37 mouse cellular contexts compared by ENCODE assay signal in the genomic region with DNA sequence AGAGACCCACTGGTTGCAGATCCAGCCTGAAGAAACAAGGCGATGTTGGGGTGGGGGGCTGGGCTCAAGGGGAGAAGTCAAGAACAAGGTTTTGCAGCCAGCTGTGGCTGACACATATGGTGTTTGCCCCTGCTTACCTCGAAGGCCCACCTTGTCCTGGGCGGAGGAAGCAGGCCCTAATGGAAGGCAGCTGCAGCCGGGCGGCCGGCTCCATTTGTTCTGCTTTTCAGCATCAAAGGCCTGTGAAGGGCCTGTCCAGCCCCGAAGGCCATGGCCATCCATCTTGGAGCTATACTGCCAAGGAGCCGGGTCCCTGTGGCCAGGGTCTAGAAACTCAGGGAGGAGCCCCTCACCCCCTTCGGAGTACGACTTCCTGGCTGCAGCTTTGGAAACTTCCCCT. TPM values are rescaled to one million over a fixed set of nuclear protein-coding genes. Genes with fewer than 3 reads are reported as not detected.
A peak's percentile ranks its signal among the peaks of the same experiment; 100 is the strongest.
DNase-seq lines count a peak whose midpoint lies in the region; ATAC-seq lines count a peak whose summit lies in the region.
"Had no signal": no experiment of that assay in that cellular context is flagged by ENCODE, and none has a peak within 500 bp of the region (broad histone marks: within the 10 kb centered on the region; RNA-seq: fewer than 3 reads in every experiment).

No protein-coding gene starts in this region.

- no peak for ATAC-seq in forebrain, embryonic 15.5 days (replicated peaks)
- no peak for ATAC-seq in embryonic facial prominence, embryonic 13.5 days (ENCODE audit: insufficient number of reproducible peaks, insufficient read depth, low FRiP score, low TSS enrichment, low read depth)
- ATAC-seq: forebrain, embryonic 16.5 days; inflammation-experienced regulatory T-cells, adult 6 months had no signal

- H3K27me3 ChIP-seq in forebrain, embryonic 10.5 days (ENCODE audit: poor library complexity, severe bottlenecking), result no peaks in the 10 kb centered on the region
- H3K27me3 ChIP-seq in forebrain, embryonic 15.5 days, result no peaks in the 10 kb centered on the region
- H3K27me3 ChIP-seq in embryonic facial prominence, embryonic 13.5 days, result no peaks in the 10 kb centered on the region
- H3K27me3 ChIP-seq: hindbrain, embryonic 15.5 days; limb, embryonic 13.5 days had no signal

- no peaks in the 10 kb centered on the region for H3K9me3 ChIP-seq in forebrain, embryonic 10.5 days
- H3K9me3 ChIP-seq in forebrain, embryonic 15.5 days, result no peaks in the 10 kb centered on the region
- no peaks in the 10 kb centered on the region for H3K9me3 ChIP-seq in embryonic facial prominence, embryonic 13.5 days
- H3K9me3 ChIP-seq: G1E; hindbrain, embryonic 15.5 days; limb, embryonic 13.5 days; lung, embryonic 15.5 days had no signal

- DNase-seq in forebrain, embryonic 10.5 days (ENCODE audit: extremely low spot score, low spot score), result peak; percentile 37
- DNase-seq in embryo, embryonic 11 days, result peak; percentile 78
- peak; percentile 66 for DNase-seq in mesoderm, embryonic 11.5 days (ENCODE audit: low read depth, low spot score)
- no peak for DNase-seq in gastrocnemius, postnatal 25 days
- no peak for DNase-seq in lung, postnatal 10 days
- DNase-seq in adrenal gland, adult (ENCODE audit: inconsistent age in 2 of 2, low spot score in 1 of 2), result no peak
- DNase-seq: adrenal gland, postnatal 10 days; cerebellum, postnatal 10 days; kidney, adult 11 months; kidney, postnatal 14 days; layer of hippocampus, adult 9-11 months; lung, postnatal 36 days; midbrain, embryonic 14.5 days; right cerebral cortex, adult 18-20 months; spleen, adult 18-20 months; thymus, postnatal 36 days had no signal

- no peaks in the 10 kb centered on the region for H3K36me3 ChIP-seq in forebrain, embryonic 10.5 days (replicated peaks)
- no peaks in the 10 kb centered on the region for H3K36me3 ChIP-seq in forebrain, embryonic 15.5 days
- H3K36me3 ChIP-seq in embryonic facial prominence, embryonic 13.5 days, result no peaks in the 10 kb centered on the region
- H3K36me3 ChIP-seq: G1E; hindbrain, embryonic 15.5 days; limb, embryonic 13.5 days; lung, embryonic 15.5 days had no signal

- no peak overlapping the region for H3K4me3 ChIP-seq in forebrain, embryonic 10.5 days
- H3K4me3 ChIP-seq in forebrain, embryonic 15.5 days, result no peak overlapping the region
- no peak overlapping the region for H3K4me3 ChIP-seq in embryonic facial prominence, embryonic 13.5 days
- H3K4me3 ChIP-seq: hindbrain, embryonic 15.5 days; limb, embryonic 13.5 days; lung, embryonic 15.5 days had no signal

- peaks cover 14% of the 10 kb centered on the region; the same call in 1 of the 2 replicates for H3K4me1 ChIP-seq in forebrain, embryonic 10.5 days
- H3K4me1 ChIP-seq in forebrain, embryonic 15.5 days, result no peaks in the 10 kb centered on the region
- peaks cover 19% of the 10 kb centered on the region for H3K4me1 ChIP-seq in embryonic facial prominence, embryonic 13.5 days
- H3K4me1 ChIP-seq: hindbrain, embryonic 15.5 days; lung, embryonic 15.5 days had no signal

- H3K4me2 ChIP-seq in forebrain, embryonic 15.5 days (replicated peaks), result no peak overlapping the region
- no peak overlapping the region for H3K4me2 ChIP-seq in embryonic facial prominence, embryonic 13.5 days
- H3K4me2 ChIP-seq: hindbrain, embryonic 15.5 days; limb, embryonic 13.5 days; liver, embryonic 11.5 days; lung, embryonic 15.5 days had no signal

- H3K9ac ChIP-seq in forebrain, embryonic 15.5 days (replicated peaks), result no peak overlapping the region
- H3K9ac ChIP-seq in embryonic facial prominence, embryonic 13.5 days, result 0 out of 2 replicates have a peak overlapping the region, but pooled peaks have one; percentile 21
- H3K9ac ChIP-seq: hindbrain, embryonic 15.5 days; limb, embryonic 13.5 days; lung, embryonic 15.5 days had no signal

- 65% methylated on average over 10 of the region's 10 CpGs for whole genome bisulfite sequencing in forebrain, embryonic 10.5 days
- 84% methylated on average over 10 of the region's 10 CpGs for WGBS in forebrain, embryonic 15.5 days
- 48% methylated on average over 10 of the region's 10 CpGs for WGBS in embryonic facial prominence, embryonic 13.5 days

- H3K27ac ChIP-seq in forebrain, embryonic 10.5 days, result peak overlapping the region; percentile 48; the same call in 1 of the 2 replicates
- H3K27ac ChIP-seq in forebrain, embryonic 15.5 days (replicated peaks), result no peak overlapping the region
- H3K27ac ChIP-seq in embryonic facial prominence, embryonic 13.5 days, result no peak overlapping the region; the same call in 1 of the 2 replicates
- H3K27ac ChIP-seq: hindbrain, embryonic 15.5 days; limb, embryonic 13.5 days; lung, embryonic 15.5 days had no signal

RNA-seq across cellular contexts. Expression of gene Cd82, which starts 38.4 kb away (rescaled TPM):
- 5.0 and 5.3 TPM in 2 replicates for polyA plus RNA-seq in forebrain, embryonic 10.5 days (2016; fragmentation: Nextera tagmentation; extraction: Ambion mirVana)
- polyA plus RNA-seq in forebrain, embryonic 15.5 days (2015; fragmentation: Nextera tagmentation; extraction: Ambion mirVana), result 17.6 and 19.6 TPM in 2 replicates
- 34.8 and 40.4 TPM in 2 replicates for polyA plus RNA-seq in embryonic facial prominence, embryonic 13.5 days (2015; fragmentation: Nextera tagmentation; extraction: Ambion mirVana)
- 10 to 100 TPM in 1 of 2 experiments, 1 to 10 TPM in 1; 9.1 to 12.0 TPM for total RNA-seq in gastrocnemius, postnatal 25 days (2021)

RNA-seq across cellular contexts. Expression of gene Gm10803, which starts 59.1 kb away (rescaled TPM):
- not detected in 2 replicates for polyA plus RNA-seq in forebrain, embryonic 10.5 days (2016; fragmentation: Nextera tagmentation; extraction: Ambion mirVana)
- polyA plus RNA-seq in forebrain, embryonic 15.5 days (2015; fragmentation: Nextera tagmentation; extraction: Ambion mirVana), result not detected in 2 replicates
- not detected in 2 replicates for polyA plus RNA-seq in embryonic facial prominence, embryonic 13.5 days (2015; fragmentation: Nextera tagmentation; extraction: Ambion mirVana)
- not detected for total RNA-seq in gastrocnemius, postnatal 25 days (2021)
- total RNA-seq: adrenal gland, postnatal 10 days; G1E; gastrocnemius, adult 8-10 months; heart, postnatal 25 days; left cerebral cortex, postnatal 10 days; megakaryocyte, adult 5-6 weeks; monocyte, adult 5-6 weeks had no signal
- polyA plus RNA-seq: C2C12; cortical plate, adult 2 months; forebrain, embryonic 16.5 days; G1E; gonadal fat pad, adult 2 months; heart, embryonic 14.5 days; hindbrain, embryonic 15.5 days; inflammation-experienced regulatory T-cells, adult 6 months; kidney, embryonic 14.5 days; limb, embryonic 13.5 days; liver, embryonic 11.5 days; liver, embryonic 16.5 days; lung, embryonic 15.5 days; midbrain, embryonic 14.5 days; stomach, embryonic 16.5 days had no signal

Comparison
In these comparisons a context has a peak if more than half of its experiments do, and no peak if none do; other contexts are left out.
1. DNase-seq: peak in forebrain, embryonic 10.5 days (single experiment), embryo, embryonic 11 days (single experiment) and mesoderm, embryonic 11.5 days (single experiment); none in gastrocnemius, postnatal 25 days (single experiment), lung, postnatal 10 days (single experiment) and adrenal gland, adult (0 of 2).